Mouse (Mus musculus) urinary bladder, postnatal 10 days (tissue): ENCODE data around the gene Enpp6.

Experiments
- DNase-seq: peaks from one replicate; pipeline ENCODE4 v3.0.0; 2022; ENCODE audit warnings: low spot score

Enpp6 gene

GRCm38 (mm10) chr8:46986386-46987140 lies at the start of gene Enpp6:
Enpp6 (plus strand) TSS chr8:46986887.
- no peak for DNase-seq

GRCm38 (mm10) chr8:46938218-46938617 lies 48.5 kb upstream of the Enpp6 start:
- no peak for DNase-seq

GRCm38 (mm10) chr8:46941295-46941694 lies 45.4 kb upstream of the Enpp6 start:
- DNase-seq, result no peak

GRCm38 (mm10) chr8:46941731-46942650 lies 44.7 kb upstream of the Enpp6 start:
- DNase-seq, result no peak

GRCm38 (mm10) chr8:46942651-46943024 lies 44.0 kb upstream of the Enpp6 start:
- DNase-seq, result no peak

GRCm38 (mm10) chr8:46943337-46943736 lies 43.4 kb upstream of the Enpp6 start:
- no peak for DNase-seq

- no peak for DNase-seq
These were observed 40.5 kb upstream of the Enpp6 start for GRCm38 (mm10) chr8:46946181-46946580.

- no peak for DNase-seq
These were observed 38.5 kb upstream of the Enpp6 start for GRCm38 (mm10) chr8:46948091-46948757.

GRCm38 (mm10) chr8:46953472-46953871 lies 33.2 kb upstream of the Enpp6 start:
- DNase-seq, result peak; percentile 22

GRCm38 (mm10) chr8:46962630-46963427 lies 23.9 kb upstream of the Enpp6 start:
- no peak for DNase-seq

- no peak for DNase-seq
These were observed 23.0 kb upstream of the Enpp6 start for GRCm38 (mm10) chr8:46963619-46964145.

GRCm38 (mm10) chr8:46965812-46966211 lies 20.9 kb upstream of the Enpp6 start:
- DNase-seq, result no peak

GRCm38 (mm10) chr8:46968721-46969120 lies 18.0 kb upstream of the Enpp6 start:
- no peak for DNase-seq

GRCm38 (mm10) chr8:46969386-46969785 lies 17.3 kb upstream of the Enpp6 start:
- DNase-seq, result no peak

- DNase-seq, result no peak
These were observed 9.3 kb upstream of the Enpp6 start for GRCm38 (mm10) chr8:46977376-46977775.

GRCm38 (mm10) chr8:46982166-46982565 lies 4.5 kb upstream of the Enpp6 start:
- DNase-seq, result no peak

- no peak for DNase-seq
These were observed 3.9 kb upstream of the Enpp6 start for GRCm38 (mm10) chr8:46982770-46983169.

- no peak for DNase-seq
These were observed 2.0 kb upstream of the Enpp6 start for GRCm38 (mm10) chr8:46984647-46985046.

GRCm38 (mm10) chr8:46988366-46988765 lies 1.7 kb downstream of the Enpp6 start:
- no peak for DNase-seq

GRCm38 (mm10) chr8:46991081-46991480 lies 4.4 kb downstream of the Enpp6 start:
- DNase-seq, result no peak

GRCm38 (mm10) chr8:46992579-46992978 lies 5.9 kb downstream of the Enpp6 start:
- DNase-seq, result no peak
